Mouse (Mus musculus) fat pad, adult 2 months (tissue): ENCODE results near the gene Ncam1.

ENCODE experiments used
- DNase-seq: peaks from one replicate; pipeline ENCODE4 v3.0.0-alpha.2; 2011; ENCODE audit warnings: low read depth, low spot score; ENCODE audit errors: extremely low read depth

Gene Ncam1

DNA sequence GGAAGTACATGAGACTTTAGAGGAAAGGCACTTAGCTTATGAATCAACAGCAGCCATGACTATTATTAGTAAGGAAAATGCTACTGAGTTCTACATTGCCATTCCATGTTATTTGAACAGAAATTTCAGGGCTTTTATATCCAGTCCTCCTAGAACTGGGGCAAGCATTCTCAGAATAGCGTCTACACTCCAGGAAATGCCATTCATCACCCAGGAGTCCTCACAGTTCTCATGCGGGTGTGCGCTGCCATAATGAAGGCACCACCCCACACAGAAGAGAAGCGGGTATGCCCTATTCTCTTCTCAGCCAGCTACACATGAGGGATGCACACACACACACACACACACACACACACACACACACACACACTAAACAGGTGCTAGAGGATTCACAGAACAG is 43.5 kb downstream of the Ncam1 start:
- no peak for DNase-seq

DNA sequence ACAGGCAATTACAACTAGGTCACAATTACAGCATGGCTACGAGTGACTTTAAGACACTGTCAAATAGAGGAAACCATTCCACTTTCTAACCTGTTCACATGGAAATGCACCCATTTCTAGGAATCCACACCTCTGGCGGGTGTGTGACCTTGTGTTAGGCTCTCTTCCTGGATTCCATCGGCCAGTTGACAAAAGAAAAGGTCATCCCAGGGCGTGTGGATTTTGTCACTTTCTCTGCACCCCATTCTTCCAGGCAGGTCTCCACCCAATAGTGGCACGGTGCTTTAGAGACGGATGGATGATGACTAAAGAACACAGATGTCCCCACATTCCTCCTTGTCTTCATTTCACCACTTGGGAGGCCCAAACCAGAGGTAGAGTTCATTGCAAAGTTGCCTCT is 47.3 kb downstream of the Ncam1 start:
- no peak for DNase-seq

DNA sequence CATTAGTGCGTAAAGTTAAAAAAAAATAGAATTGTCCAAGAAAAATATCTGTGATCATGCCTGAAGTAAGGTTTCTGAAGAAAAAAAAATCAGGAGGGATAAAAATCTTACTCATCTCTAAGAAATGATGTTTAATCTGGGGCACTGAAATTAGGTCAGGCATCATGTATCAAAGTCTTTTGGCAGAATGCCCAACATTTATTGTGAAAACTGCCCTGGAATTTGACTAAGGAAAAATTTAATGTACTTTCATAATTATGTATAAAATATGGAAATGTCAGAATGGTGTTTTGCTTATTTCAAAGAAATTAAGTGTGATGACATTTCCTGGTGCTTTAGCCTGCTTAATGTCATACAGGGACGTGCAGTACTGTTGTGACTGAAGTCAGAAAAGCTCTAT is 52.5 kb downstream of the Ncam1 start:
- DNase-seq: no peak

DNA sequence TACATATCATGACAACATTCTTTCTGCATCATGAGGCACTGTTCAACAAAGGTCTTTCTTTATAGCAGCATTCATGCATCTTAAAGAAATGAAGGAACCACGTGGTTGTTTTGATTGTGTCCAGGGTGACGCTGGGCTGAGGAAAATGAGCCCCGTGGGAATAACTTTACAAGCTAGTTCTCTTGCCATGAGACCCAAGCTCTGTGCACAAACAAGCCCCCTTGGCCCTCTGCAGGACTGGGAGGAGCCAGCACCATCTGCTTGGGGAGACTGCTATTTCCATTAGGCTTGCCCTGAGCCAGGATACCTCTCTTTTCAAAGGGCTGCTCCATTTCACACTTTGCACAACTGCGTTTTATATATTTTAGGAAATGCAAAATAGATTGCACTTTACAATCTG is 53.0 kb downstream of the Ncam1 start:
- DNase-seq: no peak

DNA sequence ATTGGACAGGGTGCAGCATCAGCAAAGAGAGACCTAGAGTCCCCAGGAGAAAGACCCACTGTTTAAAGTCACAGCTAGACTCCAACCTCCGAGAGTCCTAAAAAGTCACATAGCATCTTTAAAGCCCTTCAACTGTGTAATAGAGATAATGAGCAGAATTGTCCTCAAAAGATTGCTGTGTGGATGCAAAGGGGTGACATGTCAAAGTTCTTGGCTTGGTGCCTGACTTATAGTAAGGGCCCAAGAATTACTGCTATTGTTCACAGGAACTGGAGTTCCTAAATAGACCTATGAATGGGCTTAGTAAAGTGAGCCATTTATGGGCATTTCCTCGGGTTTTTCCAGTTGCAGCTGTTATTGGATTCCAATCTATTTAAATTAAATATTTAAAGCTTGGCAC is 54.4 kb downstream of the Ncam1 start:
- no peak for DNase-seq

DNA sequence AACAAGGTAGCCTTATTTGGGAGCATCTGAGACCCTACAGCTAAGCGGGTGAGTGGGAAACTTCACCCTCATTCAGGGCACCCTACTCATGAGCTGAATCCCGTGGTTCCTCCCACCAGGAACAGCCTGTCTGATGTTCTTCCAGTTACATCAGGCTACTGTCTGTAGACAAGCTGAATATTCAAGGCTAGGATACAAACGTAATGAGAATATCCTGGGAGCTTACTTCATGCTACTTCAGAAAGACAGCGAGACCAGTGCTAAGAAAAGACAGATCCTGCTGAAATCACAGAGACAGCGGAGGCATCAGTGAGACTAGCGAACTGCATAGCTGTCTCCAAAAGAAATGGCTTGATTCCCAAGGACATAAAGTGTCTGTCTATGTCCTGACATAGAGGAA is 58.8 kb downstream of the Ncam1 start:
- DNase-seq: no peak

DNA sequence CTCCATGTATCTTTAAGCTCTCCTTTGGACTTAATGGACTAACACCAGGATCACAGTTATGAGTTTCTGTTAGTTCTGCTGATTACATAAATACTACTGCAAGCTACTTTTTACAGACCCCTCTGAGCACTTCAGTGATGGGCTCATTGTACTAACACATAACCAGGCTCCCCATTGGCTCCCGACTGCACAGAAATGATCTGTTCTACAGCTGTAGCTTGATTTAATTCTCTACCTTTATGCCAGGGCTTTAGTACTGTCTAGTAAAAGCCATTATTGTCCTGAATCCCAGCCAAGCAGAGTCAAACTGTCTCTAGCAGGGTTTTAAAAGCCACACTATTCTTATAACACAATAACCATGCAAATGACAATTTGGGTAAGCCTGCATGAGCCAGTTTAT is 60.2 kb downstream of the Ncam1 start:
- no peak for DNase-seq

DNA sequence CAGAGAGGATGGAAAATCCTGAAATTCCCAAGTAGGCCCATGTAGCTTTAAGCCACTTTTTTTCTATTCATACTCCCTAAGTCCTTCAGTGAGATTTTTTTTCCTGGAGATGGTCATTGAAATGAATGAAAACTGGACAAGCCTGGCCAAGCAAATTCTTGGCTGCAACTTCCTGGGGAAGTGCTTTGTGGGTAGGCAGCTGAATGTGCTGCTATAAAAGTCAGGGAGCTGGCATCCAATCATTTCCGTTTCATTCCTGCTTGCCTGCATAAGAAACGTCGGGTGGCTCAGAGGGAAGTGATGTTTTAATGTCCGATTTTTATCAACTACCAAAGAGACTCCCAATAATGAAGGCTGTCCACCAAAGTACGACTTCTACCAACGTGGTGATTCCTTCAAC is 61.6 kb downstream of the Ncam1 start:
- DNase-seq: no peak

DNA sequence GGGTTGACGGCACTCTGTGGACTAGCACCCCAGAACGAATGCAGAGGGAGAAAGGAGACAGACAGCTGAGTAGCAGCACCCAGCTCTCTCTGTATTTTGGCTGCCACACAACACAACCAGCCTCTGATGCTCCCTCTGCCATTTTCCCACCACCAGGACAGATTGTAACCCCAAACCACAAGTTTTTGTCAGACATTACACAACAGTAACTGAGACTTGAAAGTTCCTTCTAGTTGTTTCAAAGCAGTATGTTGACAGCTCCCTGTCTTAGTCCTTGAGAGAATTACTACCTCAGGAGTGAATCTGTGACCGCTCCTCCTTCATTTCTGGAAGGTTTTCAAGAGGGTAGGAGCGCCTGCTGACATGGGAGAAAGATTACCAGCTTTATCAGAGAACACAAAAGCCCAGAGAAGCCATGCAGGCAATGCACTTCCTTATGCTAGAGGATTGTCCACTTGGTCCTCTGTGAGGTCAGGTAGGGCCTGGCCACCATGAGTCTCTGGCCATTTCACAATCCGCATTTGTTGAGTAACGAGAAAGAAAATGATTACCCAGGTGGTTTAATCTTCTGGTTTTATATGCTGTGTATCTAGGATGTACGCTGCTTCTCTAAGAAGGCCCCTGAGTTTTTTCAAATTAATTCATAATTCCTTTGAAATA is 64.2 kb downstream of the Ncam1 start:
- no peak for DNase-seq

DNA sequence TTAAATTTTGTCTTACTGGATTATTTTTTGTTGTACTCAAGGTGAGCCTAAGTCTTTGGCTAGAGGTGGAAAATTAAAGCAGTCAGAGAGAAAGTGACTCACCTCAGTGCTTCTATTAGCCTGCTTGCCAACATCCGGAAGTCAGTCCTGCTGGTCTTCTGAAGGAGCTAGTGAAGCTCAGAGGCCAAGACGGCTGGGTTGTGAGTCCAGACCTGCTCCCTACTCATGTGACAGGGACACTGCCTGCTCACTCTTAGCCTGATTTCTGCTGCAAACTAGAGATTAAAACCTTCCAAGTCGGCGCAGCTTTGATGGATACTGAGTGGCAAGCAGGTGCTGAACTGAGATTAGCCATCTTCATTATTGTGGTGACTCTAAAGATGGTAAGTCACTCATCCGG is 65.0 kb downstream of the Ncam1 start:
- DNase-seq: no peak

DNA sequence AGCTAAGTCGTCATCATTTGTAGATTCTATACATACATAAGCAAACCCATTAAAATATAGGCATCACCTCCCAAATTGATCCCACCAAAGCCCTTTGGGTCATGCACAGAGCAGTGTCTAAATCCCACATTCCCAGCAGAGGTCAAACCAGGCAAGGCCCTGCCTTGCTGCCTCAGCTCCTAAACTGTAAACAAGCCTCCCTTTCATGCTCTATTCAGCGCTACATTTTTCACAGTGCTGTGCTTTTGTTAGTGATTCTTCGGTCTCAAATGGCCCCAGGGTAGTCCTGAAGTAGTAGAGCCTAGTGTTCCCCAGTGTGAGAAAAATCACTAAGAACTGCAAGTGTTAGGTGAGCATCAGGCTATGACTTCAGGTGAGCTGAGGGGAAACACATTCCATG is 69.2 kb downstream of the Ncam1 start:
- no peak for DNase-seq

DNA sequence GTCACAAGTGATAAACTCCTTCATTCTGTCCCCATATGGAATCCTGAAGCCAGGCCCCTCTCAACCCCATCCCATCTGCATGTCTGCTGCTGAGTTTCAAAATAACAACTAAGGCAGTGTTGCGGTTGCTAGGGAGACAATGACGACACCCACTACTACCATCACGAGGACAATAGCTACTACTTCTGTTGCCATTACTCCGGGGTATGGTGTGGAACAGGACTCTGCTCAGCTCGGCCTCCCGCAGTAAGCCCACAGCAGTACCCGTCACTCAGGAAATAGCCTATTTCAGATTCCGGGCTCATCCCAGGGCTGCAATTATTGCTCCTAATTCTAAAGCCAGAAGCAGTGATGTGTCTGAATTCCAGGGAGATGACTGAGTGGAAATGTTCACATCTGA is 70.5 kb downstream of the Ncam1 start:
- DNase-seq: no peak

DNA sequence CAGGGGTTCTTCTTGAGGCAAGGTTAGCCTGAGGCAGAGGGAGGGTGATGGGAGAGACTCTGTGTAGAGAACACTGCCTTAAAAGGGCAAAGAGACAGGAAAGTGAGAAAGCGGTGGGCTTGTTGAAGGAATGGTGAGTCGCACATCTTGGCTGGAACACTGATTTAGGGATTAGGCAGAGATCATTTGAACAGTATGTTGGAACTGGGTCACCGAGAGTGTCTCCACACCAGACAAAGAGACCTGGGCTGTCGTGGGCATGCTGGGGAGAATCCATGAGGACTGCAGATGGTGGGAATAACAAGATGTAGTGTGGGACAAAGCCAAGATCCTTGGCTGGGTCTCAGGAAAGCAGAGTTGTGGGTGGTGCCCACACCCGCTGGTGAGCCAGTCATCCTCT is 76.0 kb downstream of the Ncam1 start:
- no peak for DNase-seq

DNA sequence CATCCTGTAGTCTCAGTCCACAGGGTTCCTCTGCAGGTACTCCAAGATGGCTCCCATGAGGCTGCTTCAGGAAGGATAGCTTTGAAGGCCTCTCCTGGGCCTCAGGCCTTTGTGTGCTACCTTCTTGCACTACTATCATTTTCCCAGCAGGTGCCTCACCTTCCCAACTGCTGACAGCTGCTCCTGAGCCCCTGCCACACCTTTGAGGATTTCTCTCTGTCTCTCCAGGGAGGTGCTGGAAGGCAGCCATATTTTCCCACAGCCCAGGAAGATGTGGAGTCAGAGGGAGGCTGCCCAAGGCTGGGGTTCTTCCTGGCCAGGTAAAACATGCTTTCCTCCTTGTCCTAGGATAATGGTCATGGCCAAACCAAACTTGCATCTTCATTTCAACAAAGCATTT is 83.6 kb downstream of the Ncam1 start:
- no peak for DNase-seq

DNA sequence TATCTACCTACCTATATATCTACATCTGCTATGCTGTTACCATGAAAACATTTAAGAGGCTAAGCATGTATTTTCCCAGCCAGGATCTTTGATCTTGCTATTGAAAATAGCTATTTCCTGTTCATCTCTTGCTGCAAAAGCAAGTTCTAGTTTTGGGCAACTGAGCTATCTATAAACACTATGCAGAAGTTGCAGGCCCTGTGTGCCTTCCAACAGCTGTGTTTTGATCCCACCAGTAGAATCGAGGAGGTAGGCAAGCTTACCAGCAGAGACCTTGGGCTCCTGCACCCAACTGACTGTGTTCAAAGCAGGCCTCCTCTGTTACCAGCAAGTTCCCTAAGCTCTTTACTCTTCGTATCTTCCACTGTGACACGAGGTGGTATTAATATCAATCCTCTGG is 84.6 kb downstream of the Ncam1 start:
- DNase-seq: no peak

DNA sequence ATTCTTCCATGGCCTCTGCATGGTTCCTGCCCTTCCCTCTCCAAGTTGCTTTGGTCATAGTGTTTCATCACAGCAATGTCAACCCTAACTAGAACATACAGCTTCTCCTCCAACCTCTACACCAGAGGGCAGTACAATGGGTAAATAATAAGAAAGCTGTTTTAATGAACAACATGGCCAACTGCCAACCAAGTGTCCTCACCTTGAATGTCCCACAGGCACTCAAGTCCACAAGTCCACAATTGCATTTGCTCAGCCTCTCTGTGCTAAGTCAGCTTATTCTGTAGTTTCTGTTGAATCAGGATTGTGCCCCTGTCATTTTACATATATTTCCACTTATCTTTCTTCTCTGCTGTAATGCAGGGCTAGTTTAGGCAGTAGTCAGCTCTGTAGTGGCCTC is 91.1 kb downstream of the Ncam1 start:
- no peak for DNase-seq

DNA sequence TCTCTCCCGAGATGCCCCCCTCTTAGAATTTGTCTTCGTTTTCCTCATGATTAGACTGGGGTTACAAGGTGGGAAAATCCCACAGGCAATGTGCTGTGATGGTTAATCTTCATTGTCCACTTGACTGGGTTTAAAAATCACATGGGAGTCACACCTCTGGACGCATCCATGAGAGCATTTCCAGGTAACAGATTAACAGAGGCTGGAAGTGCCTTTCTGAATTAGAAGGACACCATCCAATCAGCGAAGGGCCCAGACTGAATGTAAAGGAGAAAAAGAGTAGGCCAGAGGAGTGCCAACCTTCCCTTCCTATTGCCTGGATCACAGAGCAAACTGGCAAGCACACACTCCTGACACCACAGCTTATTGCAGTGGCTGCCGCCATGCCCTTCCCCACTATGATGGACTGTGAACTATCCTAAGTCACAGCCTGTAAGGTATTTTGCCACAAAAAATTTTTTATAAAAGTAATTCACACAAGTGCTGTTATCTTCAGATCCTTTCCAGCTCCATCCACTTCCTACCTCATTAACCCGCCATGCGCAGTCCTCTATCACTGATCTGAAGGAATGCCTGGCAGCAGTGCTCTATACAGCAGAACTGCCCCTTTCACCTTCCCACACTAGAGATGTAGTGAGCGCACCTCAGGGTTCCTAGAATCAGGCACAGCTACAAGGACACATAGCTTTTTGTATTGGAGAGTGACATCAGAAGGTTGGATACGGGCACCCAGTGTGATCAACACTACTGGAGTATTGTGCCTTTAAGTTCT is 94.3 kb downstream of the Ncam1 start:
- DNase-seq: no peak

DNA sequence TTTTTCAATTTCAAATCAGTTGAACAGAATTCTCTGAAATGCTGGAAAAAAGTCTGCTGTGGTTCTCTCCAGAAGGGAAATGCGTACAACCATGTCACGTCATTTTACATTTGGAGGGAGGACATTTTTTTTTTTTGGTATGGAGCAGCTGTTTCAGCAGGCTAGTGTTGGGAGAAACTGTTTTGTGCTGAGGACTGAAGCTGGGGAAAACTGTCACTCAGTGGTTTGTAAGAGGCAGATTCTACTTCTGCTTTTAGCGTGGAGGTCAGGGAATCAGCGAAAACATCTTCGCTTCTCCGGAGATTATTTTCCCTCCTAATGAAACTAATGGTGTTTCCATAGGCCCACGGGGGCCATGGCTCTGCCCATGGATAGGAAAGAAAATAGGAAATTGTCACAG is 103.4 kb downstream of the Ncam1 start:
- DNase-seq: no peak

DNA sequence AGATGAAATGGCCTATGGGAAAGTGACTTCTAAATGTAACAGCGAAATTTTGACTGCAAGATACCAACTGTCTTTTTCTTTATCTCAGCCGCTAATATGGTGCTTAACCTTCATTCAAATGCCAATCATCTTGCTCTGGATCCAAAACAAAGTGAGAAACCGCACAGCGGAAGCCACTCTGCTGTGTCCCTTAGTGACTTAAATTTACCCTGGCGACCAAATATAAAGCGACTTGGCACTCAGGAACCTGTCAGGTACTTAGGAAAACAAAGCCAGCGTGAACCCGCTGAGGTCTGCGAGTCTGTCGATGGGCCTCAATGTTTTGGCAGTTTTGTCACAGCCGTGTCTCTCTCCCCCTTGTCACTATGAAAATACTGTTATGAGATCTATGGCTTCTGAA is 105.9 kb downstream of the Ncam1 start:
- no peak for DNase-seq

DNA sequence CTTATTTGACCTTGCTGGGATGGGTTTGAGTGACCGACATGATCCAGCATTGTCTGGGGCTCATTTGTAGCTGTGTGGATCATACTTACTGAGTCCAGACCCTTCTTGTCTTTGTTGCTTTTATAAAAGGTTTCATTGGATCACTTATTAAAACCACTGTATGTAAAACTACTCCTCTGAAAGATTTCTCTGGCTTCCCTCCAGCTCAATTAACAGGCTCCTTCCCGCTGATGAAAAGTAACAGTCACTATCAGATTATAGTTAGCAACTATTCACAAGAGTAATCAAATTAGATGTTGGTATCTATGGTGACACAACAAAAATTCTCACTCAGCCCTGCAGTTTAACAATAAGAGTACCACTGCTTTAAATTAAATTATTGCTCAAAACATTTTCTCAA is 107.4 kb downstream of the Ncam1 start:
- no peak for DNase-seq

DNA sequence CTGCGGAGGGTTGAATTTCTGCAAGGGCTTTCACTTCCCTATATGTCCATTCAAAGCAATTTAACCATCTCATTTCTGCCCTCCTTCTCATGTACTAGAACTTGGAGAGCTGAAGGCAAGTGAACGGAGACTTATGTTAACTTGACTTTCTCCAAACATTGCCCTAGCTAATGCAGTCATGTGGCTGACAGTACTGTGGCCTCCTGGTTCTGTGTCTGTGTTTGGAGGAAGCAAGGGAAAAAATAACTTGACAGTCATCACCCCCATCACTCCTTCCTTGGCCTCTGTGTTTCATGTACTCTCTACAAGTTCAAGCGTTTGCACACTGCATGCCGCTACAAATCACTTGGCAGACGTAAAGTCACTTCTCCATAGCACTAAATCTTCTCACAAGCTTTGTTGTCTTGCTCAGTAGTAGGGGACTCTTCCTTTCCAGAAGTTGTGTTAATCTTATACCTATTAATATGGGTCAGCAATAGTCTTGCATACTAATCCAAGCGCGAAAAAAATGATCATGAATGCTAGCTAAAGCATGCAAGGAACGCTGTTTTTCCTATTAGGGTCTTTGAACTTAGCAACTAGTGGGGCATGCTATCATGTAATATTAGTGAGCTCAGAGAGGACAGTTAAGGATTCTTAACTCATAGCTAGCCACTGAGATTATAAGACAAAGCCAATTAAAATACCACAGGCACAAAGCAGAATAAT is 115.0 kb downstream of the Ncam1 start:
- DNase-seq: no peak

DNA sequence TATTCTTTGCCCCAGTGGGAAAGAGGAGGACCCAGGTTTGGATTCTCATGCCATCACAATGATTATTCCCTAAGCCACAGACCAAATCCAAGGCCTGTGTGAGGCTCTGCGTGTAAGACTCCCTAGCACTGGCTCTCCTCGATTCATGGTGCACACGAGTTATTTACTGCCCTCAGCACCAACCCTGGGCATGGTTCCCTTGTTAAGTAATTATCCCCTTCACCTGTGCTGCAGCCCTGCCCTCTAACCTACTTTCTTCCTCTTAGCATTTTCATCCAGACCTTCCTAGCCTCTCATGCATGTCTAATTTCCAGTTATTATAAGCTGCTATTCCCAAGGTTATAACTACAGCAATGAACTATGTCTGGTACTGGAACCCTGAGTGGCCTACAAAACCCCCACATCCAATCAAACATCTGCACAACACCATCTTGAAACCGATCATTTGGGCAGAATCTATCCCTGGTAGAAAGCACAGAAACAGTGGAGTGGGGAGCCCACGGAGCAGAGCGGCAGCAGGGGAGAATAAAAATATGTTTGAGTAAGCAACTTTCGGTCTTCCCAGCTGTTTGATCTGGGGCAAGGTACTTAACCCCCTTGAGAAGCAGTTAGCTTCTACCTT is 116.8 kb downstream of the Ncam1 start:
- DNase-seq: no peak
